Mouse (Mus musculus): ENCODE measurements at regions not wholly inside any gene's neighbourhood (a gene's known extent, or its start where the extent isn't known, plus 50 kb on each side); places are given as distances from the start of the nearest gene placed in this dataset.

DNA sequence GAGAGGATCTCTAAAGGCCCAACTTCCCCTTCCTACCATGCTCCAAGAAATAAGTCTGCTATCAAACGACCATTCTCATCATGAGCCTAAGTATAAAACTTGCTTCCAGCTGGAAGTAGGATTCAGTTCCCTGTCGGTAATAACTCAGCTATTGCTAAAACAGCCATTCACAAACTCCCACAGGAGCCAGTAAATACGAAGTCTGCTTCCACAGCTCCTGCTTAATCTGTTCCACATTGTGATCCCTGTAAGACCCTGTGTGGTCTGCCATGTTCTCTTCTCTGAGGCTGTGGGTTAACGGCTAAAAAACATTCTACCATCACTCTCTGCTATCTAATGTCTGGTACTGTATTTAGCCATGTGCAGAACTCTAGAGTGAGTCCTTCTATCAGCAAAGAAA lies 72.9 kb upstream of the Snx19 start:
- Histone ChIP-seq H3K4me2 (ENCODE audit: low read length) (no peak overlapping the region), H3K9ac (ENCODE audit: low read length) (no peak overlapping the region), H3K27ac (replicated peaks in 1 of 2; ENCODE audit: control insufficient read depth in 1 of 2, insufficient read depth in 1 of 2, low read depth in 2 of 2, low read length in 2 of 2) (no peak overlapping the region), H3K9me3 (ENCODE audit: control insufficient read depth, low read length) (no peaks in the 10 kb centered on the region), H3K4me1 (ENCODE audit: control insufficient read depth in 2 of 2, insufficient read depth in 2 of 2, low read length in 2 of 2) (no peaks in the 10 kb centered on the region), H3K27me3 (ENCODE audit: control insufficient read depth, insufficient read depth, low read length) (0 out of 2 replicates have a peak, but pooled peaks cover 4% of the 10 kb centered on the region), H3K36me3 (ENCODE audit: control insufficient read depth, insufficient read depth, low read length) (no peaks in the 10 kb centered on the region), H3K4me3 (ENCODE audit: control insufficient read depth in 1 of 2, insufficient read depth in 1 of 2, low read depth in 1 of 2, low read length in 2 of 2) (no peak overlapping the region)
- ATAC-seq (ENCODE audit: insufficient number of reproducible peaks, insufficient read depth, low FRiP score, low read depth): no peak
- 75% methylated on average over 4 of the region's 4 CpGs for WGBS

GRCm38 (mm10) chr9:30355642-30356041 lies 71.3 kb upstream of the Snx19 start:
- H3K27ac ChIP-seq (replicated peaks in 1 of 2; ENCODE audit: control insufficient read depth in 1 of 2, insufficient read depth in 1 of 2, low read depth in 2 of 2, low read length in 2 of 2): no peak overlapping the region
- no peak overlapping the region for H3K9ac ChIP-seq (ENCODE audit: low read length)
- no peak overlapping the region for H3K4me2 ChIP-seq (ENCODE audit: low read length)
- no peaks in the 10 kb centered on the region for H3K4me1 ChIP-seq (ENCODE audit: control insufficient read depth in 2 of 2, insufficient read depth in 2 of 2, low read length in 2 of 2)
- ATAC-seq (ENCODE audit: insufficient number of reproducible peaks, insufficient read depth, low FRiP score, low read depth): no peak
- H3K4me3 ChIP-seq (ENCODE audit: control insufficient read depth in 1 of 2, insufficient read depth in 1 of 2, low read depth in 1 of 2, low read length in 2 of 2): no peak overlapping the region
- H3K9me3 ChIP-seq (ENCODE audit: control insufficient read depth, low read length): no peaks in the 10 kb centered on the region
- no peaks in the 10 kb centered on the region for H3K36me3 ChIP-seq (ENCODE audit: control insufficient read depth, insufficient read depth, low read length)
- 0 out of 2 replicates have a peak, but pooled peaks cover 4% of the 10 kb centered on the region for H3K27me3 ChIP-seq (ENCODE audit: control insufficient read depth, insufficient read depth, low read length)
- WGBS: 35% methylated on average over 2 of the region's 2 CpGs

- no peak for ATAC-seq (ENCODE audit: insufficient number of reproducible peaks, insufficient read depth, low FRiP score, low read depth)
- H3K27me3 ChIP-seq (ENCODE audit: control insufficient read depth, insufficient read depth, low read length): no peaks in the 10 kb centered on the region
- peaks cover 6 to 11% of the 10 kb centered on the region in 2 experiments; a peak in 3 of 4 replicates for H3K4me1 ChIP-seq (ENCODE audit: control insufficient read depth in 2 of 2, insufficient read depth in 2 of 2, low read length in 2 of 2)
- no peaks in the 10 kb centered on the region for H3K9me3 ChIP-seq (ENCODE audit: control insufficient read depth, low read length)
- H3K27ac ChIP-seq (replicated peaks in 1 of 2; ENCODE audit: control insufficient read depth in 1 of 2, insufficient read depth in 1 of 2, low read depth in 2 of 2, low read length in 2 of 2): peak overlapping the region in 1 of 2 experiments; percentile 11; a peak in 1 of 4 replicates
- WGBS: 50% methylated on average over 11 of the region's 11 CpGs
- no peak overlapping the region for H3K9ac ChIP-seq (ENCODE audit: low read length)
- no peak overlapping the region for H3K4me3 ChIP-seq (ENCODE audit: control insufficient read depth in 1 of 2, insufficient read depth in 1 of 2, low read depth in 1 of 2, low read length in 2 of 2)
- no peaks in the 10 kb centered on the region for H3K36me3 ChIP-seq (ENCODE audit: control insufficient read depth, insufficient read depth, low read length)
- H3K4me2 ChIP-seq (ENCODE audit: low read length): 0 out of 2 replicates have a peak overlapping the region, but pooled peaks have one; percentile 4
Measured at GRCm38 (mm10) chr9:30369554-30370440, 57.1 kb upstream of the Snx19 start.

DNA sequence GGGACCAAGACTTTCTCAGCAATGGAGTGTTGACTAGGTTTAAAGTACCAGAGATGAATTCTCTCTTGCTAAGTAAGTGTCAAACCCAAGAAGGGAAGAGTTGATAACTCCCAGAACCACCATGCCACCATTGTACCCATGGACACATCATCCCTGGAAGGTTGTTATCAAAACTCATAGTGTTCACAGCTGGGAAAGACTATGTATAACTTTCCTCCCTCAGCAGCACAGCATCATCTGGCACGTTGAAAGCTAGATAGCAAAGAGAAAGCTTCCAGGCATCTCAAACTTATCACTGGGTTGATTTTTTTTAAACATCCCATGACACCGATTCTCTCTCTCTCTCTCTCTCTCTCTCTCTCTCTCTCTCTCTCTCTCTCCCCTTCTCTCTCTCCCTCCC lies 56.1 kb upstream of the Snx19 start:
- Histone ChIP-seq H3K36me3 (ENCODE audit: control insufficient read depth, insufficient read depth, low read length) (no peaks in the 10 kb centered on the region), H3K4me1 (ENCODE audit: control insufficient read depth in 2 of 2, insufficient read depth in 2 of 2, low read length in 2 of 2) (peaks cover 6 to 11% of the 10 kb centered on the region in 2 experiments; a peak in 3 of 4 replicates), H3K4me2 (ENCODE audit: low read length) (no peak overlapping the region), H3K9ac (ENCODE audit: low read length) (no peak overlapping the region), H3K9me3 (ENCODE audit: control insufficient read depth, low read length) (no peaks in the 10 kb centered on the region), H3K4me3 (ENCODE audit: control insufficient read depth in 1 of 2, insufficient read depth in 1 of 2, low read depth in 1 of 2, low read length in 2 of 2) (no peak overlapping the region), H3K27ac (replicated peaks in 1 of 2; ENCODE audit: control insufficient read depth in 1 of 2, insufficient read depth in 1 of 2, low read depth in 2 of 2, low read length in 2 of 2) (no peak overlapping the region; a peak in 1 of 4 replicates), H3K27me3 (ENCODE audit: control insufficient read depth, insufficient read depth, low read length) (no peaks in the 10 kb centered on the region)
- WGBS: 0% methylated on average over 2 of the region's 2 CpGs
- no peak for ATAC-seq (ENCODE audit: insufficient number of reproducible peaks, insufficient read depth, low FRiP score, low read depth)

DNA sequence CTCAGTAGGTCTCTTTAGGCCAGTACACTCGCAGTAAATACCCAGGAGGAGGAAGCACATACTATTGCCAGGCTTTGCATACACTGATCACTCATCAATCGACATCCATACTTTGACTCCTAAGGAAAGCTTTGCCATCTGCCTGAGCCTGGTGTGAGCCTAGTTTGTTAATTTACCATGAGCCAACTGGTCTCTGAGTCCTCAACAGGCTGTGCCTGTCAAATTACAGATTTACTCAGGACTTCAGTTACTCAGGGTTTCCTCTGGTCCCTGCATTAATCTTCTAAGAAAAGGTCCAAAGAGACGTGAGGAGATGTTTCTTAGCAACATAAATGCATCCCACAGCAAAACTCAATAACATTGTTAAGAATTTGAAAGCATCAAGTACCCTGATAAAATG lies 50.0 kb upstream of the Snx19 start:
- Histone ChIP-seq H3K27me3 (ENCODE audit: control insufficient read depth, insufficient read depth, low read length) (no peaks in the 10 kb centered on the region), H3K27ac (replicated peaks in 1 of 2; ENCODE audit: control insufficient read depth in 1 of 2, insufficient read depth in 1 of 2, low read depth in 2 of 2, low read length in 2 of 2) (no peak overlapping the region), H3K9me3 (ENCODE audit: control insufficient read depth, low read length) (no peaks in the 10 kb centered on the region), H3K36me3 (ENCODE audit: control insufficient read depth, insufficient read depth, low read length) (no peaks in the 10 kb centered on the region), H3K4me1 (ENCODE audit: control insufficient read depth in 2 of 2, insufficient read depth in 2 of 2, low read length in 2 of 2) (no peaks in the 10 kb centered on the region), H3K9ac (ENCODE audit: low read length) (no peak overlapping the region), H3K4me3 (ENCODE audit: control insufficient read depth in 1 of 2, insufficient read depth in 1 of 2, low read depth in 1 of 2, low read length in 2 of 2) (no peak overlapping the region), H3K4me2 (ENCODE audit: low read length) (no peak overlapping the region)
- 76% methylated on average over 3 of the region's 3 CpGs for WGBS
- no peak for ATAC-seq (ENCODE audit: insufficient number of reproducible peaks, insufficient read depth, low FRiP score, low read depth)

All from heart, embryonic 14.5 days (tissue).